Mouse (Mus musculus) midbrain, postnatal 0 days (tissue): ENCODE results near the gene Krt84. TPM values are rescaled to one million over a fixed set of nuclear protein-coding genes. Genes with fewer than 3 reads are reported as not detected.

Experiments
- ATAC-seq: fragments of 200-750 bp; cut with Nextera tagmentation; 2 replicates; pipeline ENCODE4 v1.8.0; 2017; ENCODE audit warnings: moderate number of reproducible peaks, mild to moderate bottlenecking, moderate TSS enrichment, moderate library complexity; ENCODE audit not compliant: low FRiP score
- DNase-seq: peaks from one replicate; pipeline ENCODE4 v3.0.0-alpha.2; 2015; ENCODE audit warnings: low spot score
- H3K27ac ChIP-seq: fragments of 300-500 bp; sonication (generic); 2 replicates; pipeline ENCODE4 v1.5.1; 2014; ENCODE audit warnings: low read depth, mild to moderate bottlenecking, low read length, mixed read lengths
- H3K27me3 ChIP-seq: fragments of 300-500 bp; sonication (generic); 2 replicates; pipeline ENCODE4 v1.6.1; 2014; ENCODE audit warnings: low read length, control low read depth, mixed read lengths; ENCODE audit not compliant: insufficient read depth
- H3K36me3 ChIP-seq: fragments of 300-500 bp; sonication (generic); 2 replicates; pipeline ENCODE4 v1.6.1; 2014; ENCODE audit warnings: low read length, control low read depth, mixed read lengths; ENCODE audit not compliant: insufficient read depth
- H3K4me1 ChIP-seq: fragments of 300-500 bp; sonication (generic); 2 replicates; pipeline ENCODE4 v1.6.1; 2014; ENCODE audit warnings: mild to moderate bottlenecking, control low read depth, antibody characterized with exemption, low read length, mixed read lengths; ENCODE audit not compliant: insufficient read depth
- H3K4me2 ChIP-seq: fragments of 300-500 bp; sonication (generic); 2 replicates; pipeline ENCODE4 v1.6.1; 2014; ENCODE audit warnings: low read depth, mild to moderate bottlenecking, low read length, mixed read lengths; ENCODE audit not compliant: poor library complexity, severe bottlenecking
- H3K4me3 ChIP-seq: fragments of 300-500 bp; sonication (generic); 2 replicates; pipeline ENCODE4 v1.5.1; 2014; ENCODE audit warnings: low read depth, mild to moderate bottlenecking, low read length, moderate library complexity
- H3K9ac ChIP-seq: fragments of 300-500 bp; sonication (generic); replicated peaks from 2 replicates; pipeline ENCODE4 v1.6.1; 2014; ENCODE audit warnings: mild to moderate bottlenecking, low read length, moderate library complexity, mixed read lengths; ENCODE audit not compliant: poor library complexity, severe bottlenecking
- H3K9me3 ChIP-seq: fragments of 300-500 bp; sonication (generic); 2 replicates; pipeline ENCODE4 v1.6.1; 2016; ENCODE audit warnings: low read length, control low read depth
- CTCF ChIP-seq: IDR thresholded peaks from 2 replicates; pipeline ENCODE4 v1.5.1; 2016; ENCODE audit warnings: antibody characterized with exemption, mild to moderate bottlenecking
- WGBS: fragments of 180-500 bp; shearing (Covaris S2); extraction: QIAGEN DNeasy Blood & Tissue Kit; methylation state at CpG from one replicate; pipeline ENCODE4 v1.1.7; 2014; 5-methylcytosine and 5-hydroxymethylcytosine counted together
- polyA plus RNA-seq: library from polyadenylated mRNA; unstranded; fragments of >200 nt; fragmentation: Nextera tagmentation; extraction: Ambion mirVana; gene quantifications from 2 replicates; pipeline ENCODE4 v1.2.1, GENCODE M21; 2015
- total RNA-seq: library from RNA; depleted of rRNA; stranded (reverse); fragments of >200 nt; gene quantifications from 2 replicates; pipeline ENCODE4 v1.2.3, GENCODE M21; 2014

Krt84 gene
- total and polyA plus RNA-seq, 2 experiments from 2014 or later = not detected

GRCm38 (mm10) chr15:101508247-101508646 lies 24.4 kb downstream of the Krt84 start:
- Histone ChIP-seq H3K27me3 (no peaks in the 10 kb centered on the region), H3K4me2 (no peak overlapping the region), H3K27ac (no peak overlapping the region), H3K4me3 (no peak overlapping the region), H3K9me3 (no peaks in the 10 kb centered on the region), H3K36me3 (no peaks in the 10 kb centered on the region), H3K9ac (no peak overlapping the region), H3K4me1 (no peaks in the 10 kb centered on the region)
- ATAC-seq (no peak), DNase-seq (no peak)
- 86% methylated on average over 9 of the region's 9 CpGs for WGBS
- no peak for TF ChIP-seq CTCF

- no peaks in the 10 kb centered on the region for H3K36me3 ChIP-seq
- H3K9me3 ChIP-seq = no peaks in the 10 kb centered on the region
- no peak overlapping the region for H3K4me3 ChIP-seq
- no peak overlapping the region for H3K9ac ChIP-seq
- DNase-seq (no peak), ATAC-seq (no peak)
- H3K4me1 ChIP-seq = no peaks in the 10 kb centered on the region
- H3K27me3 ChIP-seq = no peaks in the 10 kb centered on the region
- 48% methylated on average over 14 of the region's 14 CpGs for WGBS
- no peak for TF ChIP-seq CTCF
- H3K27ac ChIP-seq = no peak overlapping the region
- H3K4me2 ChIP-seq = no peak overlapping the region
Measured at GRCm38 (mm10) chr15:101506896-101507758, 25.5 kb downstream of the Krt84 start.

- ATAC-seq = no peak
- H3K27ac ChIP-seq = no peak overlapping the region
- no peak overlapping the region for H3K4me3 ChIP-seq
- H3K4me2 ChIP-seq = no peak overlapping the region
- H3K9me3 ChIP-seq = no peaks in the 10 kb centered on the region
- no peaks in the 10 kb centered on the region for H3K27me3 ChIP-seq
- peak; percentile 53 for TF ChIP-seq CTCF
- no peak for DNase-seq
- 80% methylated on average over 2 of the region's 2 CpGs for WGBS
- H3K9ac ChIP-seq = no peak overlapping the region
- H3K4me1 ChIP-seq = no peaks in the 10 kb centered on the region
- H3K36me3 ChIP-seq = no peaks in the 10 kb centered on the region
Measured at GRCm38 (mm10) chr15:101497181-101497580, 35.4 kb downstream of the Krt84 start.

GRCm38 (mm10) chr15:101495266-101495665 lies 37.4 kb downstream of the Krt84 start:
- Histone ChIP-seq H3K4me3 (no peak overlapping the region), H3K9ac (no peak overlapping the region), H3K4me1 (no peaks in the 10 kb centered on the region), H3K36me3 (no peaks in the 10 kb centered on the region), H3K9me3 (no peaks in the 10 kb centered on the region), H3K27ac (no peak overlapping the region), H3K27me3 (no peaks in the 10 kb centered on the region), H3K4me2 (no peak overlapping the region)
- no peak for ATAC-seq
- no peak for TF ChIP-seq CTCF
- 87% methylated on average over 8 of the region's 8 CpGs for WGBS
- DNase-seq = no peak

- Histone ChIP-seq H3K36me3 (no peaks in the 10 kb centered on the region), H3K9me3 (no peaks in the 10 kb centered on the region), H3K27me3 (no peaks in the 10 kb centered on the region), H3K4me2 (no peak overlapping the region), H3K4me3 (no peak overlapping the region), H3K4me1 (no peaks in the 10 kb centered on the region), H3K9ac (no peak overlapping the region), H3K27ac (no peak overlapping the region)
- DNase-seq (no peak), ATAC-seq (no peak)
- TF ChIP-seq CTCF = no peak
- 50% methylated on average over 1 of the region's 1 CpGs for WGBS
Measured at GRCm38 (mm10) chr15:101494203-101494602, 38.4 kb downstream of the Krt84 start.

- DNase-seq (no peak), ATAC-seq (no peak)
- H3K4me1 ChIP-seq = no peaks in the 10 kb centered on the region
- H3K9me3 ChIP-seq = no peaks in the 10 kb centered on the region
- TF ChIP-seq CTCF = no peak
- no peak overlapping the region for H3K4me2 ChIP-seq
- no peaks in the 10 kb centered on the region for H3K36me3 ChIP-seq
- no peaks in the 10 kb centered on the region for H3K27me3 ChIP-seq
- no peak overlapping the region for H3K27ac ChIP-seq
- H3K4me3 ChIP-seq = no peak overlapping the region
- WGBS = 86% methylated on average over 6 of the region's 6 CpGs
- no peak overlapping the region for H3K9ac ChIP-seq
Measured at GRCm38 (mm10) chr15:101493713-101494112, 38.9 kb downstream of the Krt84 start.
